25 mouse cellular contexts compared by ENCODE assay signal in the genomic region with DNA sequence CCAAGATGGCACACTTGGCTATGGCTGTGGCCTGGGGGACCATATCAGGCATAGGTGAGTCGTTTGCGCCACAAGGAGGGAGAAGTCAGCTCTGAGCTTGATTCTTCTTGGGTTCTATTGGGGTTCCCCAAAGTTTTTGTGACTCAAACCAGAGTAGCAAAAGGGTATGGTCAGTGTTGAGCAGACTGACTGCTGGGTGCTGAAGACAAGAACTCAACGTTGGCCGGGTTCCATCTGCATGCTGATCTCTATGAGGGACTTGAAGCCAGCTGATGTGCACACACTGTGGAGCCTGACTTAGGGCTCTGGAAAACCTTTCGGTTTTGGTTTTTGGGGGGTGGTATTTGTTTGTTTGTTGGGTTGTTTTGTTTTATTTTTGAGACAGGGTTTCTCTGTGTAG. TPM values are rescaled to one million over a fixed set of nuclear protein-coding genes. Genes with fewer than 3 reads are reported as not detected.
DNase-seq lines count a peak whose midpoint lies in the region; ATAC-seq and TF ChIP-seq lines count a peak whose summit lies in the region.
"Had no signal": no experiment of that assay in that cellular context is flagged by ENCODE, and none has a peak within 500 bp of the region (broad histone marks: within the 10 kb centered on the region; RNA-seq: fewer than 3 reads in every experiment).

No protein-coding gene starts in this region.

- TF ChIP-seq CTCF in lung, postnatal 0 days (IDR thresholded peaks at IDR 0.05) = no peak

- WGBS in kidney, embryonic 14.5 days = 97% methylated on average over 5 of the region's 5 CpGs
- 91% methylated on average over 5 of the region's 5 CpGs for WGBS in lung, postnatal 0 days
- 95% methylated on average over 5 of the region's 5 CpGs for WGBS in limb, embryonic 10.5 days

- ATAC-seq in kidney, embryonic 14.5 days (ENCODE audit: low FRiP score, low TSS enrichment) = no peak
- ATAC-seq in lung, postnatal 0 days = no peak
- ATAC-seq: forebrain, embryonic 16.5 days; hindbrain, embryonic 16.5 days; inflammation-experienced regulatory T-cells, adult 6 months; Patski had no signal

- no peak overlapping the region for H3K9ac ChIP-seq in kidney, embryonic 14.5 days (ENCODE audit: low read depth, low read length)
- H3K9ac ChIP-seq in lung, postnatal 0 days (replicated peaks; ENCODE audit: low read depth) = no peak overlapping the region
- H3K9ac ChIP-seq: embryonic facial prominence, embryonic 12.5 days; heart, embryonic 15.5 days; hindbrain, embryonic 12.5 days had no signal

- no peak overlapping the region for H3K4me2 ChIP-seq in kidney, embryonic 14.5 days (replicated peaks; ENCODE audit: low read depth, low read length)
- no peak overlapping the region for H3K4me2 ChIP-seq in lung, postnatal 0 days (replicated peaks; ENCODE audit: low read depth, low read length)
- H3K4me2 ChIP-seq: embryonic facial prominence, embryonic 12.5 days; heart, embryonic 15.5 days; hindbrain, embryonic 12.5 days had no signal

- DNase-seq in heart, adult 11 months = peak; percentile 93
- no peak for DNase-seq in heart, postnatal 10 days
- peak; percentile 50 for DNase-seq in kidney, postnatal 10 days
- DNase-seq in lung, postnatal 0 days (ENCODE audit: low spot score) = no peak
- no peak for DNase-seq in lung, adult 18-20 months
- DNase-seq in limb, embryonic 10.5 days (ENCODE audit: low spot score) = no peak
- DNase-seq in T-cell, adult 2 months (ENCODE audit: low spot score) = no peak
- DNase-seq: adrenal gland, postnatal 25 days; cerebellum, adult 2 months; cerebellum, postnatal 10 days; gastrocnemius, postnatal 25 days; heart, postnatal 36 days had no signal

- peaks cover 27% of the 10 kb centered on the region for H3K4me1 ChIP-seq in kidney, embryonic 14.5 days (ENCODE audit: control insufficient read depth, insufficient read depth, low read length)
- H3K4me1 ChIP-seq in lung, postnatal 0 days (ENCODE audit: insufficient read depth, low read depth, low read length) = peaks cover 45% of the 10 kb centered on the region
- peaks cover 64% of the 10 kb centered on the region for H3K4me1 ChIP-seq in limb, embryonic 10.5 days

- no peak; the same call in 1 of the 2 replicates for TF ChIP-seq EP300 in lung, postnatal 0 days (IDR thresholded peaks at IDR 0.05)

- no peak overlapping the region for H3K4me3 ChIP-seq in kidney, embryonic 14.5 days (ENCODE audit: low read length)
- no peak overlapping the region for H3K4me3 ChIP-seq in lung, postnatal 0 days (ENCODE audit: low read depth, low read length)
- H3K4me3 ChIP-seq in limb, embryonic 10.5 days = peak overlapping the region; percentile 13; the same call in 1 of the 2 replicates
- H3K4me3 ChIP-seq: embryonic facial prominence, embryonic 12.5 days; heart, embryonic 10.5 days; heart, embryonic 15.5 days; hindbrain, embryonic 12.5 days had no signal

- no peaks in the 10 kb centered on the region for H3K27me3 ChIP-seq in kidney, embryonic 14.5 days (ENCODE audit: control insufficient read depth, insufficient read depth, low read length)
- no peaks in the 10 kb centered on the region for H3K27me3 ChIP-seq in lung, postnatal 0 days (replicated peaks; ENCODE audit: insufficient read depth, low read length)
- H3K27me3 ChIP-seq in limb, embryonic 10.5 days (ENCODE audit: low read depth, poor library complexity, severe bottlenecking) = no peaks in the 10 kb centered on the region
- H3K27me3 ChIP-seq: CH12.LX; embryonic facial prominence, embryonic 12.5 days; hindbrain, embryonic 12.5 days; Patski had no signal

- H3K27ac ChIP-seq in kidney, embryonic 14.5 days (ENCODE audit: low read depth, low read length) = no peak overlapping the region
- peak overlapping the region; percentile 52; the same call in 1 of the 2 replicates for H3K27ac ChIP-seq in lung, postnatal 0 days (ENCODE audit: low read length)
- H3K27ac ChIP-seq in limb, embryonic 10.5 days = no peak overlapping the region
- H3K27ac ChIP-seq: embryonic facial prominence, embryonic 12.5 days; heart, embryonic 10.5 days; heart, embryonic 15.5 days; hindbrain, embryonic 12.5 days had no signal

- H3K36me3 ChIP-seq in kidney, embryonic 14.5 days (ENCODE audit: control insufficient read depth, insufficient read depth, low read length) = peaks cover 15% of the 10 kb centered on the region
- peaks cover 18% of the 10 kb centered on the region; the same call in 1 of the 2 replicates for H3K36me3 ChIP-seq in lung, postnatal 0 days (ENCODE audit: insufficient read depth, low read length)
- H3K36me3 ChIP-seq in limb, embryonic 10.5 days = peaks cover 38% of the 10 kb centered on the region

- intact Hi-C loops in heart, postnatal 10 days (cut with DNase I) = no loop called here

- H3K9me3 ChIP-seq in kidney, embryonic 14.5 days (ENCODE audit: control insufficient read depth, low read length) = no peaks in the 10 kb centered on the region
- no peaks in the 10 kb centered on the region for H3K9me3 ChIP-seq in lung, postnatal 0 days (ENCODE audit: low read length)
- no peaks in the 10 kb centered on the region for H3K9me3 ChIP-seq in limb, embryonic 10.5 days (replicated peaks)
- H3K9me3 ChIP-seq: embryonic facial prominence, embryonic 12.5 days; heart, embryonic 10.5 days; heart, embryonic 15.5 days; hindbrain, embryonic 12.5 days had no signal

RNA-seq across cellular contexts. Expression of a gene that starts 3.2 kb away (rescaled TPM):
- 1 to 10 TPM; 3.2 to 3.4 TPM for total RNA-seq in heart, postnatal 10 days (2021)
- 14.2 and 17.0 TPM in 2 replicates for polyA plus RNA-seq in kidney, embryonic 14.5 days (2014; fragmentation: Nextera tagmentation; extraction: Ambion mirVana)
- 13.6 and 13.8 TPM in 2 replicates for polyA plus RNA-seq in lung, postnatal 0 days (2015; fragmentation: Nextera tagmentation; extraction: Ambion mirVana)
- 27.5 and 31.2 TPM in 2 replicates for polyA plus RNA-seq in limb, embryonic 10.5 days (2016; fragmentation: Nextera tagmentation; extraction: Ambion mirVana)

RNA-seq across cellular contexts. Expression of a gene that starts 3.3 kb away (rescaled TPM):
- 10 to 100 TPM; 86.0 to 95.6 TPM for total RNA-seq in heart, postnatal 10 days (2021)
- 48.3 and 55.4 TPM in 2 replicates for polyA plus RNA-seq in kidney, embryonic 14.5 days (2014; fragmentation: Nextera tagmentation; extraction: Ambion mirVana)
- polyA plus RNA-seq in lung, postnatal 0 days (2015; fragmentation: Nextera tagmentation; extraction: Ambion mirVana) = 31.7 and 32.8 TPM in 2 replicates
- 63.2 and 79.5 TPM in 2 replicates for polyA plus RNA-seq in limb, embryonic 10.5 days (2016; fragmentation: Nextera tagmentation; extraction: Ambion mirVana)

RNA-seq across cellular contexts. Expression of a gene that starts 14.4 kb away (rescaled TPM):
- total RNA-seq in heart, postnatal 10 days (2021) = 100 to 1,000 TPM; 108 to 133 TPM
- polyA plus RNA-seq in kidney, embryonic 14.5 days (2014; fragmentation: Nextera tagmentation; extraction: Ambion mirVana) = 86.1 and 95.5 TPM in 2 replicates
- polyA plus RNA-seq in lung, postnatal 0 days (2015; fragmentation: Nextera tagmentation; extraction: Ambion mirVana) = 316 and 341 TPM in 2 replicates
- polyA plus RNA-seq in limb, embryonic 10.5 days (2016; fragmentation: Nextera tagmentation; extraction: Ambion mirVana) = 47.2 and 57.1 TPM in 2 replicates
- polyA plus RNA-seq: inflammation-experienced regulatory T-cells, adult 6 months had no signal

RNA-seq across cellular contexts. Expression of a gene that starts 22.6 kb away (rescaled TPM):
- total RNA-seq in heart, postnatal 10 days (2021) = not detected
- polyA plus RNA-seq in kidney, embryonic 14.5 days (2014; fragmentation: Nextera tagmentation; extraction: Ambion mirVana) = 0.66 TPM in 1 of 2 replicates, not detected in the other
- 8.6 and 10.3 TPM in 2 replicates for polyA plus RNA-seq in lung, postnatal 0 days (2015; fragmentation: Nextera tagmentation; extraction: Ambion mirVana)
- polyA plus RNA-seq in limb, embryonic 10.5 days (2016; fragmentation: Nextera tagmentation; extraction: Ambion mirVana) = 0.88 and 1.1 TPM in 2 replicates
- total RNA-seq: adrenal gland, adult 2 months; adrenal gland, postnatal 25 days; CH12.LX; gastrocnemius, postnatal 25 days; granulocyte monocyte progenitor cell, adult 5-6 weeks; heart, postnatal 36 days had no signal
- polyA plus RNA-seq: cerebellum, adult 2 months; forebrain, embryonic 16.5 days; frontal cortex, adult 2 months; hindbrain, embryonic 12.5 days; inflammation-experienced regulatory T-cells, adult 6 months; Patski had no signal

RNA-seq across cellular contexts. Expression of a gene that starts 33.8 kb away (rescaled TPM):
- total RNA-seq in heart, postnatal 10 days (2021) = 10 to 100 TPM; 25.1 to 25.4 TPM
- 25.3 and 34.4 TPM in 2 replicates for polyA plus RNA-seq in kidney, embryonic 14.5 days (2014; fragmentation: Nextera tagmentation; extraction: Ambion mirVana)
- polyA plus RNA-seq in lung, postnatal 0 days (2015; fragmentation: Nextera tagmentation; extraction: Ambion mirVana) = 10.5 and 11.9 TPM in 2 replicates
- 34.5 and 36.7 TPM in 2 replicates for polyA plus RNA-seq in limb, embryonic 10.5 days (2016; fragmentation: Nextera tagmentation; extraction: Ambion mirVana)

Comparison
In these comparisons a context has a peak if more than half of its experiments do, and no peak if none do; other contexts are left out.
1. DNase-seq: peak in heart, adult 11 months (single experiment) and kidney, postnatal 10 days (single experiment); none in heart, postnatal 10 days (0 of 2), lung, postnatal 0 days (single experiment), lung, adult 18-20 months (0 of 2), limb, embryonic 10.5 days (single experiment) and T-cell, adult 2 months (single experiment).